Mouse (Mus musculus) bone marrow macrophage, adult 2 months (primary cell): ENCODE measurements at regions not wholly inside any gene's neighbourhood (a gene's known extent, or its start where the extent isn't known, plus 50 kb on each side); places are given as distances from the start of the nearest gene placed in this dataset.

Experiments used
- CTCF ChIP-seq: IDR thresholded peaks from 2 replicates; pipeline ENCODE4 v1.5.1; 2012; ENCODE audit warnings: low read depth, mild to moderate bottlenecking, low read length, moderate library complexity
- POLR2A ChIP-seq: IDR thresholded peaks from 2 replicates; pipeline ENCODE4 v1.6.1; 2012; ENCODE audit warnings: mild to moderate bottlenecking, low read depth, low read length, borderline replicate concordance

DNA sequence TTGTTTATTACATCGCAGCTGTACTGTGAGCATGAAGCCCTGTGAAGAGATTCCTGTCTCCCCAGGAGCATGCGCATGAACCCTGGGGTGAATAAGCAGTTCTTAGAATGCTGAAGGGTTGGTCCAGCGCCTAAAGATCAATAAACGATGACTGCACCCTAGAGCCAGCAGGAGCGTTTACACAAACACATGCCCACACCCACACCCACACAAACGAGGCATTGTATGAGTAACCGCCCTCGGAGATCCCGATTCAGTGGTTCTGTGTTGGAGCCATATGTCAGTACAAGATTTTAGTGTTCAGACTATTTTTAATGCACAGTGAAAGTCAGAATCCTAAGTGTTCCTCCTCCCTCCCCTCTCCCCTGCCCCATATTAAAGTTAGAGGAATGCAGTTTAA, 57.3 kb downstream of the Edn1 start:
- TF ChIP-seq POLR2A: no peak
- TF ChIP-seq CTCF: no peak
